Mouse (Mus musculus) gastrocnemius, postnatal 14 days (tissue): ENCODE measurements around the gene Eif2b3. TPM values are rescaled to one million over a fixed set of nuclear protein-coding genes. Genes with fewer than 3 reads are reported as not detected.

Source experiments
- DNase-seq: peaks from one replicate; pipeline ENCODE4 v3.0.0; 2021; ENCODE audit warnings: mixed read lengths
- intact Hi-C: fragments of 180-260 bp; cut with DNase I; formaldehyde crosslinking; loops from one replicate; pipeline ENCODE4 v1.15.1; 2025; ENCODE audit warnings: low total_unique reads
- total RNA-seq, 2 experiments: library from RNA; stranded (reverse); gene quantifications; 2 replicates each; pipeline ENCODE4 v1.2.3; 2021

Gene Eif2b3
- total RNA-seq, 2 experiments from 2014 or later = 22.0 to 24.8 TPM

DNA sequence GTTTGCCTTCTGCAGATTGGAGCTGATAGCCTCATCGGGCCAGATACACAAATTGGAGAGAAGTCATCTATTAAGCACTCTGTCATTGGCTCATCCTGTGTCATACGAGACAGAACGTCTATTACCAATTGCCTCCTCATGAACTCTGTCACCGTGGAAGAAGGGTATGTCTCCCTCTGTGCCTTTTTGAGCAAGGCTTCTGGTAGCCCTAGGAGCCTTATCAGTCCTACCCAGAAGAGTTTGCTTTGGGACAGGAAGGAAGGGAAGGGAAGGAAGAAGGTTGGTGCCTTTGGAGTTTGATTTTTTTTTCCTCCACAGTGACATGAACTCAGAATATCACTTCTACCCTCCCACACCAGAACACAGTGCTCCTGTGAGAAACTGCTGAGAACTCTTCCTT lies 51.4 kb downstream of the Eif2b3 start:
- DNase-seq = no peak
- intact Hi-C loops = no loop called here

- DNase-seq = no peak
- intact Hi-C loops = no loop called here
These were observed 52.0 kb downstream of the Eif2b3 start for GRCm38 (mm10) chr4:117071183-117071582.

GRCm38 (mm10) chr4:117087948-117088640 lies 68.9 kb downstream of the Eif2b3 start:
- DNase-seq = no peak
- intact Hi-C loops = no loop called here

- no peak for DNase-seq
- intact Hi-C loops = no loop called here
These were observed 71.4 kb downstream of the Eif2b3 start for GRCm38 (mm10) chr4:117090586-117090985.

DNA sequence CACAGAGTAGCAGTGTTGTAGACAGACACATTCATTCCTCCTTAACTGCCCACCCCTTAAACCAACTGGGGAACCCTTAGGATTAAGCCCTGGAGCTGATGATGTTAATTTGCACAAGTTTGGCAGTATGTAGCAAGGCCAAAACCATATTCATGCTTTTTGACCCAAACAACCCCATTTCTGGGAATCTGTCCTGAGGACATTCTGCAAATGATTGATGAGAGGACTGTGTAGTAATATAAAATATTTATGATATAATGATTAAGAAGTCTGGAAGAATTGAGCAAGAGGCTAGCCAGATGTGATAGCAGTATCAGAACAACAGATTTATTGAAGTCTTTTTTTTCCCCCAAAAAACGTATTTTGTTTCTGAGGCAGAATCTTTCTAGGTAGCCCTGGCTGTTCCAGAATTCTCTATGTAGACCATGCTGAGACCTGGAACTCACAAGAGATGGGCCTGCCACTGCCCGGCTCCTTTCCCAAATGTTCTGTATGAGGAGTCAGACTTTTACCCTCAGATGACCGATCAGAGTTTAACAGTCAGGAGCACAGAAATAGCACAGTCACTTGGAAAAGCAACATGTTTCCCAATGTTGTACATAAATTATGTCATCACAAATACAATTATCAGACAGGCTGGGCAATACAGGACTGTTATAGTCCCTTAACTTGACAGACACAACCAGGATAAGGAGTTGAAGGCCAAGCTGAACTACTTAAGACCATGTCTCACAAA lies 75.6 kb downstream of the Eif2b3 start:
- DNase-seq = no peak
- intact Hi-C loops = no loop called here

GRCm38 (mm10) chr4:117095551-117096452 lies 76.6 kb downstream of the Eif2b3 start, which contains the start of gene Ptch2:
Gene Ptch2 (plus strand): TSS chr4:117096075.
- intact Hi-C loops = no loop called here
- peak; percentile 89 for DNase-seq

GRCm38 (mm10) chr4:117096666-117097065 lies 77.5 kb downstream of the Eif2b3 start:
- no peak for DNase-seq
- intact Hi-C loops = no loop called here

DNA sequence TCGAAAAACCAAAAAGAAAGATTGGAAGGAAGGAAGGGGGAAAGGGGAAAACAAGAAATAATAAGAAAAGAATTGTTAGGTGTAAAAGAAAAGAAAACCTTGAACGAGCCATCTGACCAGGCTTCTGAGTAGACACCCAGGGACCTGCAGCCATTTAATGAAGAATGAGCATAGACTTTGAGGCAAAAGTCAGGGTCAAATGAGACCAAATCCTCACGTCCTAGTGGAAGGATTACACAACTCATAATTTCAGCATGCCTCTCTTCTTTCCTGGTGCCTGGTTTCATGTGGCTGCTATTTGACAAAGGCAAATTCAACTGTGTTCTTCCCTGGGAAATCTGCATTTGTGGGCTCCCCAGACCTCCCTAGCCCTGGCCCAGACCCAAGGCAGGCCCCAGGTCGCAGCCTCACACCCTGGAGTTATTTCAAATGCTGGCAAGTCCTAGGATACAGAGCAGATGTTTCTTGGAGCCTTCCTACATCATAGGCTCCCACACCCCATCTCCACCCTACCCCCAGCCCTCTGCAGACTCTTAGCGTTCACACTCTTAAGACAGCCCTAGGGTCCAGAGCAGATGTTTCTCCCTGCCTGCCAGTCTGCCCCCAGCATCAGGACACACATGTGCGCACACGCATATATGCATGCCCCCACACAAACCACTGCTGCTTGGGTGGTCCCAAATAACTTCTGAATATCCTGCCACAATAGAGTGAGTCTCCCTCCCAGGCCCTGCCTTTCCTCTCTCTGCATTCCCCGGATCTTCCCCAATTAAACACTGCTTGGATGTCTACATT lies 79.0 kb downstream of the Eif2b3 start:
- intact Hi-C loops = no loop called here
- peak; percentile 44 for DNase-seq

GRCm38 (mm10) chr4:117098764-117099036 lies 79.5 kb downstream of the Eif2b3 start:
- intact Hi-C loops = no loop called here
- DNase-seq = no peak

DNA sequence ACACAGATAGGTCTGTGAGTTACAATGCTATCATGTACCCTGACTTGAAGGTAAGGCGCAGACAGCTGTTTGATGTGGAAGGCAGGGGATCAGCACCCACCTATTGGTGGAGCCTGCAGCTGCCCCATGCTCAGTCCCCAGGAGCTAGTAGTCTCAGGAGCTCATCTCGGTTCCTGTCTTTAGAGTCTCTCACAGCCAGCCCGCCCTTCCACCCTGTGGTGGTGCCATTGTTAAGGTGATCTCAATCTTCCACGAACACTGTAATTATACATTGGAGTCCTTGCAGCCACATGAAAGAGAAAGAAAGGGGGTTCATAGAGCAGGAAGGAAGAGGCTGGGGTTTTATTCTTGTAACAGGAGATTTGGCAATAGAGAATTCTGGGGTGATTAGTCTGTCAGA lies 80.8 kb downstream of the Eif2b3 start:
- intact Hi-C loops = no loop called here
- DNase-seq = no peak

DNA sequence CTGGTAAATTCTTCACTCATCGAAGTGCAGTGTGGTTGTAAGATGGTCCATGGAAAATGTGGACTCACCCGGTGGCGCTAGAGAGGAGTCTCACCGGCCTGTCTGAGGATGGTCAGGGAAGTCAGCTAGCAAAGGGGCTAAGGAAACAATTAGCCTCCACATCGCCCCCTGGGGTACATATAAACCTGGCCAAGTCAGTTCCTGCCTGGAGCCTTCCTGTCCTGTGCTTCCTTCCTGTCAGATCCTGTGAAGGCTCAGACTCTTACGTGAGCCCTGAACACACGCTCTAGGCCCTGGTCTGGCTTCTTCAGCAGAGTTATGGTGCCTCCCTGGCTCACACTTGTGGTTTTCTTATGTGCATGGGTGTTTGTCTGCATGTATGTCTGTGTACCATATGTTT lies 82.0 kb downstream of the Eif2b3 start:
- no peak for DNase-seq

GRCm38 (mm10) chr4:117104672-117105071 lies 85.5 kb downstream of the Eif2b3 start:
- intact Hi-C loops = no loop called here
- DNase-seq = no peak

More for the DNA sequence above, 82.0 kb downstream of the Eif2b3 start:
- intact Hi-C loops = no loop called here

DNA sequence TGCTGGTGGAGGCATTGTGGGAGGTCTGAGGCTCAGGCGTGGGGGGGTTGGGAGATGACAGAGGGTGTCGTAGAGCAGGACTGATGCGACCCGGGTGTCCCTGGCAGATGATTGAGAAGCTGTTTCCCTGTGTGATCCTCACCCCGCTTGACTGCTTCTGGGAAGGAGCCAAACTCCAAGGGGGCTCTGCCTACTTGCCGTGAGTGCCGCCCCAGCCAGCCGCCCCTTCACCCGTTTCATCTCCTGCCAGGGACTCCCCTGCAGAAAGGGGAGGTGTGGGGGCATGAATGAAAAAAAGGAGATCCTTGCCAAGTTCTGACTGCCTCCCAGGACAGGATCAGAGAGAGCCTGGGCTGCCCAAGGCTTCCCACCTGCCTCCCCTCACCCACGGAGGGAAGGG lies 85.9 kb downstream of the Eif2b3 start:
- no peak for DNase-seq
- intact Hi-C loops = no loop called here

DNA sequence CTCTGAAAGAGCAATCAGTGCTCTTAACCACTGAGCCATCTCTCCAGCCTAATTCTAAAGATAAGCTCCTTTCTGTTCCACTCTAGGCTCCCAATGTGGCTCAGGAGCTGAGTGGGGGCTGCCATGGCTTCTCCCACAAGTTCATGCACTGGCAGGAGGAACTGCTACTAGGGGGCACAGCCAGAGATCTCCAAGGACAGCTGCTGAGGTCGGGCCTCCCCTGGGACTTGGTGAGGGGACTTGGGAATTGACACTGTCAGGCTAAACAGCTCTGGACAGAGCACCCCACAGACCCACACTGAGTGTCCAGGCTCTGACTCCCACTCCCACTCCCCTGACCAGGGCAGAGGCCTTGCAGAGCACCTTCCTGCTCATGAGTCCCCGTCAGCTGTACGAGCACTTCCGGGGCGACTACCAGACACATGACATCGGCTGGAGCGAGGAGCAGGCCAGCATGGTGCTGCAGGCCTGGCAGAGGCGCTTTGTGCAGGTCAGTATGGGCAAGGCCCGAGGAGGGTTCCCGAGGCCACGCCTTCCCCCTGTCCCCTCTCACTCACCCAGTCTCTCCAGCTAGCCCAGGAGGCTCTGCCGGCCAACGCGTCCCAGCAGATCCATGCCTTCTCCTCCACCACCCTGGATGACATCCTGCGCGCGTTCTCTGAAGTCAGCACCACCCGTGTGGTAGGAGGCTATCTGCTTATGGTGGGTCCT lies 88.8 kb downstream of the Eif2b3 start:
- no peak for DNase-seq
- intact Hi-C loops = no loop called here

DNA sequence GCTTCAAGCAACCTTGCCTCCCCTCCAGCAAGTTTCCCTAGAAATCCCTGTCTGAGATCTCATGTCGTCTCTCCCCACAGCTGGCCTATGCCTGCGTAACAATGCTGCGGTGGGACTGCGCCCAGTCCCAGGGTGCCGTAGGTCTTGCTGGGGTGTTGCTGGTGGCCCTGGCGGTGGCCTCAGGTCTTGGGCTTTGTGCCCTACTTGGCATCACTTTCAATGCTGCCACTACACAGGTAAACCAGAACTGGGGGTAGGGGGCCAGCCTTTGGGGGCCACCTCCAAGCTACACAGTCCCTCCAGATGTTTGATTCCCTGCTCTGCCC lies 89.3 kb downstream of the Eif2b3 start:
- intact Hi-C loops = no loop called here
- DNase-seq = no peak

DNA sequence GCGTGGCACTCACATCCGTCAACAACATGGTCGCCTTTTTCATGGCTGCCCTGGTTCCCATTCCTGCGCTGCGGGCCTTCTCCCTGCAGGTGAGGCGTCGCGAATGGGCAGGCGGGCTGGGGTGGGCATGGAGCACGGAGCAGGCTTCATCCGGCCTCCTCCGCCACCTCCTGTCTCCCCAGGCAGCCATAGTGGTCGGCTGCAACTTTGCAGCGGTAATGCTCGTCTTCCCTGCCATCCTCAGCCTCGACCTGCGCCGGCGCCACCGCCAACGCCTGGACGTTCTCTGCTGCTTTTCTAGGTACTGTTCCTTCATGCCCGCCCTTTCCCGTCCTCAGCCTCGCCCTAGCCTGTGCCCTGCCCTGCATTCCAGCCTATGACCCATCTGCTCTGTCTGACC lies 90.1 kb downstream of the Eif2b3 start:
- DNase-seq = no peak
- intact Hi-C loops = no loop called here

DNA sequence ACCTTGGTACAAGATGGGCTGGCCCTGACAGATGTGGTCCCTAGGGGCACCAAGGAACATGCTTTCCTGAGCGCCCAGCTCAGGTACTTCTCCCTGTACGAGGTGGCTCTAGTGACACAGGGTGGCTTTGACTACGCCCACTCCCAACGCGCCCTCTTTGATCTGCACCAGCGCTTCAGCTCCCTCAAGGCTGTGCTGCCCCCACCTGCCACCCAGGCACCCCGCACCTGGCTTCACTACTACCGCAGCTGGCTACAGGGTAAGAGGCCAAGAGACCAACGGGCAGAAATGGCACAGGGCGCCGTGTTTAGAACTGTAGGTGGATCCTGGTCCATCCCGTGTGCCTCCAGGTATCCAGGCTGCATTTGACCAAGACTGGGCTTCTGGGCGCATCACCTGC lies 91.0 kb downstream of the Eif2b3 start:
- intact Hi-C loops = no loop called here
- no peak for DNase-seq

DNA sequence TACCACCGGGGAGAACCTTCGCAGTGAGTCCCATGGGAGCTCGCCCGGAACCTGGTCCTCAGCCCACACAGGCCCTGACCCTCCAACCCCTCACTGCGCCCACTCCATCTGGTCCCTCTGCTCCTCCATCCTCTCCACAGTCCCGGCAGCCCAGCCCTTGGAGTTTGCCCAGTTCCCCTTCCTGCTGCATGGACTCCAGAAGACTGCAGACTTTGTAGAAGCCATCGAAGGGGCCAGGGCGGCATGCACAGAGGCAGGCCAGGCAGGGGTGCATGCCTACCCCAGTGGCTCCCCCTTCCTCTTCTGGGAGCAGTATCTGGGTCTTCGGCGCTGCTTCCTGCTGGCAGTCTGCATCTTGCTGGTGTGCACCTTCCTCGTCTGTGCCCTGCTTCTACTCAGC lies 91.8 kb downstream of the Eif2b3 start:
- no peak for DNase-seq
- intact Hi-C loops = no loop called here

DNA sequence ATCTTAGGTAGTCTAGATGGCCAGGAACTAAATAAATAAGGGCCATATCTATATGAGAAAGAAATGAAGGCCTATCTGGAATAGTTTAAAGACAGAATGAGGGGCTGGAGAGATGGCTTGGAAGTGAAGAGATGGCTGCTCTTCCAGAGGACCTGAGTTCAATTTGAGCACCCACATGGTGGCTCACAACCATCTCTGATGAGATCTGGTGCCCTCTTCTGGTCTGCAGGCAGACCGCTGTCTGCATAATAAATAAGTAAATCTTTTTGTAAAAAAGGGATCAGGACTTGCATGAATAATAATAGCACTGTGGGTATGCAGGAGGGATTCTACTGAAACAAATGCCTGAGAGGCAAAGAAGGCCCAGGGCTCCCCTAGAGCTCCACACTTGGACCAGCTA lies 94.0 kb downstream of the Eif2b3 start:
- intact Hi-C loops = no loop called here
- no peak for DNase-seq
